Mouse (Mus musculus) natural killer cell, adult 2 months (primary cell): ENCODE results near the gene Olfr1324.
"Not testable (repeated sequence)": the region's sequence is repeated elsewhere in the genome, so short reads cannot be mapped to it uniquely, and the experiment has no call there.

Experiments
- DNase-seq, 2 experiments: peaks; one replicate each; pipeline ENCODE4 v3.0.0; 2022; ENCODE audit warnings: low spot score in 2 of 2

Gene Olfr1324

GRCm38 (mm10) chrX:50428398-50428797, at the start of gene Olfr1324:
Olfr1324 (minus strand) TSS chrX:50428498.
- no peak for DNase-seq

DNA sequence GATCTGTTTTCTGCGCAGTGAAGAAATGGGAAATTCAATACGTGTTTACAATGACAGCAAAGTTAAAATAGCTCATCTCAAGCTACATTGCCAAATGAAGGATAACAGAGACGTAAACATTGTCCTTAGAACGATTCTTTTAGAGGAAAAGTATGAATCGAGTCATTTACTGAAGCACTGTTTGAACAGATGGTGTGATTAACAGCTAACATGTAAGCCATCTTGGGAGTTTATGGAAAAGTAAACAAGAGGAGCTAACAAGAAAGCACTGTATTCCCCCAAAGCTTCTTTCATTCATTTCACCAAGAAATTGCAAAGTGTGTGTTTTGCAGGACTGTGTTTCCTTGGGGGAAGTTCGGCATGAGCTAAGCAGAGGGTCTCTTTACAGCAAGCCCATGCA, 42.0 kb upstream of the Olfr1324 start:
- DNase-seq: not testable (repeated sequence)

DNA sequence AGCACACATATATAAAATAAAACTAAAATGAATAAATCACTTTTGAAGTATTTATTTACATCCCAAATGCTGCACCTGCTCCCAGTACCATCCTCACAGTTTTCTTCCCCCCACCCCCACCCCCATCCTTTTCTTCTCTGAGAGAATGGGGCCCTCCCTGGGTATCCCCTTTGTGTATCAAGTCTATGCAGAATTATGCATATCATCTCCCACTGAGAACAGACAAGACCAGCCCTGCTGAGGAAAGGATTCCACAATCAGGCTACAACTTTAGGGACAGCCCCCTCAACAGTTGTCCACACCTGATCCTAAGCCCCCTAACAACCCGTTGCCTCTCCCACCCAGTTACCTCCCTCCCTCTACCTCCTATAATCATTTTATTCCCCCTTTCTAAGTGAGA, 27.8 kb upstream of the Olfr1324 start:
- no peak for DNase-seq

DNA sequence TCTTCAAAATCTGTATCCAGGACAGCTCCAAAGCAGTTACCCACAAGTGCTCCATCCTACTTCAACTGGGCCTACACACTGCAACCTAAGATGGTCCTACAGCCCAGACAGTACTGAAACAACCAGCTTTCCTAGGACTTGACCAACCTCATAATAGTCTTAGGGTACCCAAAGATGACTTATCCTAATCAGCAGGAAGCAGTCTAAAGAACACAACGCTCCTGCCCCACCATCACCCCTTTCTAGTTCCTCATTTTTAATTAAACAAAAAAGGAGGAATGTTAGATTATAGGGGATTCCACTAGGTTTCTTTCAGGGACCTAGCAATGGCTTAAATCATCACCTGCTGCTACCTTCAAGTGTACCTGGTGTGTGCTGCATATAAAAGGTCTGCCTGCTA, 15.1 kb upstream of the Olfr1324 start:
- DNase-seq: no peak

DNA sequence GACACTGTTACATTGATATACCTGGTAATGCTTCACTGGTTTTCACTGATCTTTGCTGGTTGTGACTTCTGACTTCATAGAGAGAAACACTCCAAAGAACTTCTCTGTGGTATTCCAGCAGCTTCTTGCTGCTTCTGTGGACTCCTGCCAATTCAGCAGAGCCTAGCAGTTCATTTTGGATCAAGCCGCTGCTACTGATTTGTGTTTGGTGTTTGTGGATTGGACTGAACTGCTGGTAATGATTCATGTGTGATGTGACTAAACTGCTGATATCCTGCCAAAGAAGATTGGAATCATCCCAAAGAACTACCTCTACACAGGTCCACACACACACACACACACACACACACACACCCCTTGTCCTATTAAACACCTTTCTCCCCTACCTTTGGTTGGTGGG, 14.4 kb upstream of the Olfr1324 start:
- no peak for DNase-seq

DNA sequence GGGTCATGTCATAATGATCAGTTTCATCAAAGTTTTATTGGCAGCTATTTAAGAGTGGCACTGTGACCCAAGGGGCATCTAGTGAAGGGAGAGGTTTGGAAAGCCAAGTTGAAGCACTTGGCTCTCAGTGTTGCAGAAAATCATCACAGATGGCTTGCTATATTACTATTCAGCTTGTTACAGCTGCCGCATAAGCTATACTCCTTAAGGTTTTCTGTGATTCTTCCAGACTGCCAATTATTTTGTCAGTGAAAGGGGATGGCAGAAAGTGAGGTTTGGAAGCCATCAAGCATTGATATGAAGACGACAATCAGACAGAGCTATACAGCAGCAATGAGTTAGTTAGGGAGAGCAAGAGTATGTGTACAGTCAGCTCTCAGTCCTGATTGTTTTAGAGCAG, 4.2 kb upstream of the Olfr1324 start:
- no peak for DNase-seq

DNA sequence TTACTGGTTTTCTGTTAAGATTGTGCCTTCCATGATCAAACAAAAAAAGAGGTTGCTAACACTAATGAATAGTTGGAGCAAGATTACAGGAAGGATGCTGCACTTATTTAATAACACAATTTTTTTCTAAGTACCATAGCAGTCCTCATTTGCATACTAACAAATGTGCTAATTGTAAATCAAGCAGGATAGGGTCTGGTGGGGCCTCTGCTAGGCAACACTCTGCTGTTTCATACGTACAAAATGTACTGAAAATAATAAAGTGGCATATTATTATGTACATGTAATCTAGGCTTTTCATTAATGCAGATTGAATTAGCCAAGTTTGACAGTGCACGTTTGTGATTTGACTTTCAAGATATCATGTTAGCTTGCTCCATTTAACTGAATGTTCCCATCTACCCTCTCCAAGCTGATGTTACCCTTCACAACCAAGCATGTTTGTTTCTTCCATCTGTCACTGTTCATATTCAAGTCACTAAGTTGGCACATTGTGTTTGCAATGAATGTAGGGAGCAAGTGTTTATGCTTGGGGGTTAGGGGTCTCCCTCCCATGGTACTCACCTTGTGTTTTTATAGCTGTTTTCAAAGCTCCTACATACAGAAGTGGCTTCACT, 478 bp downstream of the Olfr1324 start:
- DNase-seq: no peak

DNA sequence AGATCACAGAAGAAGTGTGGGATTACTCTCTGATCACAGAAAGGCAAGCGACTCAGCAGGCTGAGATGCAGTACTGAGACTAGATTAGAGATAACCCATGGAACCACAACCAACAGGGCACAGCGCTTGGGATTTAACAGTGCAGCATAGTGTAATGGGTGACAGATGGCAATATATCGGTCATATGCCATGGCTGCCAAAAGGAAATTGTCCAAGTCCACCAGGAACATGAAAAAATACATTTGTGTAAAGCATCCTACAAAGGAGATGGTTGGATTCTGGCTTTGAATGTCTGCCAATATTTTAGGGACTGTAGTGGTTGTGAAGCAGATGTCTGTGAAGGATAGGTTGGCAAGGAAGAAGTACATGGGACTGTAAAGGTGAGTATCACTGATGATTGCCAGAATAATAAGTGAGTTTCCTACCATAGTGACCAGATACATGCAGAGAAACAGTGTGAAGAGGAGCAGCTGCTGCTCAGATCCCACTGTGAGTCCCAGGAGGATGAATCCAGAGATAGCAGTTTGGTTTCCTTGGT, 2.3 kb downstream of the Olfr1324 start:
- no peak for DNase-seq

GRCm38 (mm10) chrX:50410361-50410760, 17.9 kb downstream of the Olfr1324 start:
- DNase-seq: not testable (repeated sequence)

DNA sequence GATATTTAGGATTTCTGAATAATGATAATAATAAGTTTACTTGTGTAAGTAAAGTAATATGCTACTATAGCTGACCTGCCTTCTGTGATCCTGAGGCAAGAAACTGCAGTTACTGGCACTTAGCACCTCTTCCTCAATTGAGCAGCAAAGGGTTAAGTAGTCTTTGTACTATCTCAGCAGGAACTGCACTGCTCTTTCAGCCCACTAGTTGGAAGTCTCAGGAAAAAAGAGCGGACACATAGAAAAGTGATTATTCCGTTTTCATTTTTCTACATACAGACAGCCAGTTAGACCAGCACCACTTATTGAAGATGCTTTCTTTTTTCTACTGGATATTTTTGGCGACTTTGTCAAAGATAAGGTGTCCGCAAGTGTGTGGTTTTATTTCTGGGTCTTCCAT, 37.7 kb downstream of the Olfr1324 start:
- DNase-seq: not testable (repeated sequence)

GRCm38 (mm10) chrX:50374978-50375377, 53.3 kb downstream of the Olfr1324 start:
- no peak for DNase-seq
